Mouse (Mus musculus) bone marrow, adult 2 months (tissue): ENCODE results near the gene Abcg5.

Source experiments
- CTCF ChIP-seq: fragments of 200-500 bp; IDR thresholded peaks from 2 replicates; pipeline ENCODE4 v1.5.1; 2011; ENCODE audit warnings: low read length, control low read depth; ENCODE audit not compliant: control insufficient read depth, insufficient read depth
- POLR2A ChIP-seq: fragments of 200-500 bp; IDR thresholded peaks from 2 replicates; pipeline ENCODE4 v1.6.1; 2011; ENCODE audit warnings: low read depth, mild to moderate bottlenecking, control low read depth, low read length, borderline replicate concordance; ENCODE audit not compliant: control insufficient read depth

DNA sequence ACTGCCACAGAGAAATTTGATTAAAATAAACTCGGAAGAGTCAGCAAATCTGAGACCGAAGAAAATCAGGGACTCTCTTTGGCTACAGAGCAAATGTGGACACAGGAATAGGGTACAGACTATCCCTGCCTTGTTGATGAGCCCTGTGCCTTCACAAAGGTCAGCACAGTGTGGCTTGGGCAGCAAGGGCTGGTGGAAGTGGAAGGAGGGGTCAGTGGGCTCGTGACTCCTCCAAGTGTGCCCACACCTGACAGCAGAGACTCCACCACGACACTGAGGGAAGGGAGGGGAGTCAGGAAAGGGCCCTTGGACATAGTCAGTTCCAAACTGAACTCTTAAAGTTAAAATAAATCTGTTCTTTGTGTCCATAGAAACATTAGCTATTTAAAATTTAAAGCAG lies 32.1 kb upstream of the Abcg5 start:
- TF ChIP-seq CTCF (no peak), POLR2A (no peak)
